Mouse (Mus musculus) c-Kit-positive CD71-negative TER-119-negative erythroid progenitor cells, embryonic 14.5 days (primary cell): ENCODE measurements at regions not wholly inside any gene's neighbourhood (a gene's known extent, or its start where the extent isn't known, plus 50 kb on each side); places are given as distances from the start of the nearest gene placed in this dataset.

ENCODE experiments used
- DNase-seq: peaks from one replicate; pipeline ENCODE4 v3.0.0-alpha.2; 2013; ENCODE audit warnings: low read depth

GRCm38 (mm10) chr14:55301996-55302395, 80.2 kb downstream of the Dhrs2 start:
- no peak for DNase-seq

- DNase-seq, result no peak
Observed at GRCm38 (mm10) chr14:55313615-55314014, 91.8 kb downstream of the Dhrs2 start.

- no peak for DNase-seq
Observed at GRCm38 (mm10) chr14:55323897-55324296, 102.1 kb downstream of the Dhrs2 start.

GRCm38 (mm10) chr14:55324335-55324734, 102.5 kb downstream of the Dhrs2 start:
- no peak for DNase-seq

GRCm38 (mm10) chr14:55333812-55334211, 112.0 kb downstream of the Dhrs2 start:
- no peak for DNase-seq

- no peak for DNase-seq
Observed at GRCm38 (mm10) chr14:55334305-55334704, 112.5 kb downstream of the Dhrs2 start.

GRCm38 (mm10) chr14:55335586-55335985, 113.8 kb downstream of the Dhrs2 start:
- DNase-seq, result no peak

- DNase-seq, result no peak
Observed at GRCm38 (mm10) chr14:55336451-55337195, 114.8 kb downstream of the Dhrs2 start.

- peak; percentile 13 for DNase-seq
Observed at GRCm38 (mm10) chr14:55338010-55338409, 116.2 kb downstream of the Dhrs2 start.

GRCm38 (mm10) chr14:55338500-55338899, 116.7 kb downstream of the Dhrs2 start:
- DNase-seq, result no peak

- DNase-seq, result no peak
Observed at GRCm38 (mm10) chr14:55339036-55339614, 117.3 kb downstream of the Dhrs2 start.

GRCm38 (mm10) chr14:55343341-55343740, 121.5 kb downstream of the Dhrs2 start:
- no peak for DNase-seq

- no peak for DNase-seq
Observed at GRCm38 (mm10) chr14:55343914-55344313, 122.1 kb downstream of the Dhrs2 start.

GRCm38 (mm10) chr14:55345091-55345490, 123.3 kb downstream of the Dhrs2 start:
- no peak for DNase-seq

- no peak for DNase-seq
Observed at GRCm38 (mm10) chr14:55348098-55348497, 126.3 kb downstream of the Dhrs2 start.

- no peak for DNase-seq
Observed at GRCm38 (mm10) chr14:55357258-55357657, 121.3 kb upstream of the Dhrs4 start.

GRCm38 (mm10) chr14:55358429-55358828, 120.1 kb upstream of the Dhrs4 start:
- no peak for DNase-seq

- DNase-seq, result no peak
Observed at GRCm38 (mm10) chr14:55362316-55362715, 116.2 kb upstream of the Dhrs4 start.

GRCm38 (mm10) chr14:55362757-55363156, 115.8 kb upstream of the Dhrs4 start:
- no peak for DNase-seq

GRCm38 (mm10) chr14:55370384-55370783, 108.2 kb upstream of the Dhrs4 start:
- DNase-seq, result no peak

- DNase-seq, result no peak
Observed at GRCm38 (mm10) chr14:55372960-55373359, 105.6 kb upstream of the Dhrs4 start.

- DNase-seq, result no peak
Observed at GRCm38 (mm10) chr14:55386773-55387172, 91.8 kb upstream of the Dhrs4 start.

GRCm38 (mm10) chr14:55387378-55387777, 91.2 kb upstream of the Dhrs4 start:
- no peak for DNase-seq

GRCm38 (mm10) chr14:55392390-55392789, 86.2 kb upstream of the Dhrs4 start:
- DNase-seq, result peak; percentile 54
